Mouse (Mus musculus): Measurements from ENCODE around the gene Cpe.
A peak's percentile ranks its signal among the peaks of the same experiment; 100 is the strongest.

Gene Cpe

DNA sequence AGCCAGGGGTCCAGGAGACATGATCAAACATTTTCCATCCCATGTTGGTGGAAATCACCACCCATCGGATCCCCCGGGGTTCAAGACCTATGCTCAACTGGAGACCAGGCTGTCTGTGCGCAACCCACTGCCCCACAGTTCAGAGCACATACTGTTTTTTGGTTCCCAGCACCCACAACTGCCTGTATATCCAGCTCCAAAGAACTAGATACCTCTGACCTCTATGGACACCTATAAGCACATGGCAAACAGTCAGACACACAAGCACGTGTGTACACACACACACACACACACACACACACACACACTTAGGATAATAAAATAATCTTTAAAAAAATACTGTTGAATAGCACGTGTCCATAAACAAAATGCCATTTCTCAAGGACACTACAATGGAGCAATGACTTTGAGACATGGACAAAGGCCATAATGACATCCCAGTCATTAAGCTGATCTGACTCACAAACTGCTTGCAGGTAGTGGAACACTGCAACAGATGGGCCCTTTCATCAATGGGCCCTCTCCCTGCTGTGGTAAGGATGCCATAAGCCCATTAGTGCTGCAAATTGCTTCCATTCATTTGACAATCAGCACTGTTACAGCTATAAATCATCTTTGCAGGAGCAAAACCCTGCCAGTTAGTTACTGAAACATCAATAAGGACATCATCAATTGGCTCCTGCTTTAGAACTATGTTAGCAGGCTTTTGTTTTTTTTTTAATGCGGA is 63.7 kb downstream of the Cpe start:
- DNase-seq: no peak

DNA sequence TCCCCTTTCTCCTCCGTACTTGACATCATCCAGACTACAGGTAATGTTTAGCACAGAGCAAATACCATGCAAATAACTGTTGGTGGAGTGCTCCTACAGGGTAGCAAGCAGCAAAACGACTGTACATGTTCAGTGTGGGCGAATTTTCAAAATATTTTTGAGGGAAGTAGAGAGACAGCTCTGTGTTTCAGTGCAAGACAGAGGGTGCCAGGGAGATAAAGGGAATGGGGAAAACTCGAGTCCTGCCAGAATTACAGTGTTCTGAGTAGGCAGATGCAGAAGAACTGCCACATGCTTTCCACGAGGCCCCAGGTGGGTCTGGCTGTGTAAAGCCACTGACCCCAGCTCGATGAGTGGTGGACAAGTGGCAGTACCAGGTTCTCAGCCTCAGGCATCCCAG is 64.8 kb downstream of the Cpe start:
- no peak for DNase-seq

DNA sequence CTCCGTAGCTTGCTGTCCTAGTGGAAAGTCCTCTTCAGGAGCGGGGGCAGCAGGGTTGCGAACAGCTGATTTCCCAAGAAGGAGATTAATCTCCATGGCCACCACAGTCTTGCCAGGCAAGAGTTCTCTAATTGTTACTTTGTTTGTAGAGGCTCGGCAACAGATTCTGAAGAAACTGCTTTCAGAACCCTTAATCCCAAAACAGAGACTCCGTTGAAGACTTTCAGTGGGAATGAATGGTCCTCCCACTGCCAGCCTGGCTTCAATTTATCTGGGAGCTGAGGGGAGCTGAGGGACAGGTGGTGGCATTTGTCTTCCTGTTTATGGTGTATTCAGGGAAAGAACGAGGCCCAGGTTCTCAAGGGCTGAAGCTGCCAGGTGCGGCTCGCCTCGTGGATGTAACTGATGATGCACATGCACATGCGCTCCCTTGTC is 68.2 kb downstream of the Cpe start:
- no peak for DNase-seq

DNA sequence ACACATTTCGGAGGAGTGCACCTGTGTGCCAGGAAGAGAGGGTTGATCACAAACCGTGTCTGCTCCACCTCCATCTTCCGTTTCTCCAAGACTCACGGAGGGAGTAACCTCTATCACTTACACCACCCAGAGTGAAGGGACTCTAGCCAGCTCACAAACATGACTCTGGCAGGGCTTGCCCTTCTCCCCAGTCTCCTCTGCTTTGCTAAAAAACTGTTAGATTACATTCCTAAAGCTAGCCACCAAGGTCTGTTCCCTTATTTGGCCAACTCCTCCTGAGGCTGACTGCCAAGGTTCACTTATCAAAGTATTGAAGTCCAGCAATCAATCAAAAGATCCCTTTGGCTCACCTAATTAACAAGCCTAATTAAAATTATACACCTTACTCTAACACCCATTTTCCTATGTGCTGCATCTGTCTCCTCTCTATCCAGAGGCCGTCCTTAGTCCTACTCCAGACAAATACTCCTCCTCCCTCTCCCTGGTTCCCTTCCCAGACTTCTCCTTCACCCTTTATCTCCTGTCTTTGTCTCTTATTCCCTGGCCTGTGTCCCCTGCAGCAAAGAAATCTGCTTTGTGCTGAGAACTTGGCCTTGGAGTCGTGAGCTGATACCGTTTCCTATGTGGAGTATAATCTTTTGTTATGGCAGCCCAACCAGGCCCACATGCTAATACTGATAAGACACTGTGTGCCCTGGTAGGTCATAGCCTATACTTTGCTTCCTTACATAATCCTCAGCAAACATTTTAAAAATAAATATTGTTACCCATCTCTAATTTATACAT is 72.3 kb downstream of the Cpe start:
- no peak for DNase-seq

DNA sequence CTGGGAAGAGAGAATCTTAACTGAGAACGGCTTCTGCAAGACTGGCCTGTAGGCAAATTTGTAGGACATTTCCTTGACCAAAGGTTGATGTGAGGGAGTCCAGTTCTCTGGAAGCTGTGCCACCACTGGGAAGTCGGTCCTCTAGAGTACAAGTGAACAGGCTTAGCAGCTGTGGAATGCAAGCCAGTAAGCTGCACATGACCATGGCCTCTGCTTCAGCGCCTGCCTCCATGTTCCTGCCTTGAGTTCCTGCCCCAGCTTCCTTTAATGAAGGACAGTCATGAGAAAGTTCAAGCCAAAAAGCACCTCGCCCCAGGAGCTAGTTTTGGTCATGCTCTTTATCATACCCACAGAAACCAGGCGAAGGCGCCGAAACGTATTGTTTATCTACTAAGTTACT is 73.2 kb downstream of the Cpe start:
- no peak for DNase-seq

DNA sequence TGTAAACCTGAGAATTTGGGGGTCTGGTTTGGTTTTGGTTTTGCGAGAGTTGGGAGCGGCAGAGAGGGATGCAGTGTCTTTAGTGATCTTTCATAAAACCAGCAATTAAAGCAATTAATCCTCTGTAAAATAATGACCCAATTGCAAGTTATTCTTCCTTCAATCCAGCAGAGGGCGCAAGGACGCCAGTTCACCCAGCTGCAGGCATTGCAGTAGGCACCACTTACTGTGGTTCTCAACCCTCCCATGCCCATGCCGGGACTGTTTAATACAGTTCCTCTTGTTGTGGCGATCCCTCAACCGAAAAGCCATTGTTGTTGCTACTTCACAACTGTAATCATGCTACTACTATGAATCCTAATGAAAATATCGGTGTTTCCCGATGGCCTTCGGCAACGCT is 74.2 kb downstream of the Cpe start:
- peak; percentile 57 for DNase-seq

DNA sequence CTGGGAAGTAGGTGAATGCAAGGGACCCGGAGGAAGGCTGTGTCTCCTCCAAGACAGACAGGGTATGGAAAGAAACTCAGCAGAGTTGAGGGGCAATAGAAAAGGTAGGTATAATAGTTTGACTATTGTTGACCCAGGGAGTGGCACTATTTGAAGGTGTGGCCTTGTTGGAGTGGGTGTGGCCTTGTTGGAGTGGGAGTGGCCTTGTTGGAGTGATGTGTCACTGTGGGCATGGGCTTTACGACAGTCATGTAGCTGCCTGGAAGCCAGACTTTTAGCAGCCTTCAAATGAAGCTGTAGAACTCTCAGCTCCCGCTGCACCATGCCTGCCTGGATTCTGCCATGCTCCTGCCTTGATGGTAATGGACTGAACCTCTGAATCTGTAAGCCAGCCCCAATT is 76.3 kb downstream of the Cpe start:
- no peak for DNase-seq

DNA sequence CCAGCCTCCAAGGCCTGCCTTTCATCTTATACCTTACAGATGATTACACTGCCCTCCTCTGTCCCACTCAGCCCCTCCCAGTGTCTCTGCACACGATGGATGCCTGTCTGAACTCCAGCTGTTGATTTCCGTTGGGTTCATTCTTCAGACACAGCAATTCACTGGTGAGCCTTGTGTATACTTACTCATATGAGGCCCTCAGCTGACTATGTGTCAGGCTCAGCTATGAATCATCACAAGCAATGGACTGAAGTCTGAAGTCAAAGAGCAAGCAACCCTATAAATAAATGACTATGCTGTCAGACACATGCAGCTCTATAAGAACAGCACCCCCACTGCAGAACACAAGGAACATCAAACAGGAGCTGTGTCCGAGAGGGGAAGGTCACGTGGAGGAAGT is 77.4 kb downstream of the Cpe start:
- DNase-seq: no peak

DNA sequence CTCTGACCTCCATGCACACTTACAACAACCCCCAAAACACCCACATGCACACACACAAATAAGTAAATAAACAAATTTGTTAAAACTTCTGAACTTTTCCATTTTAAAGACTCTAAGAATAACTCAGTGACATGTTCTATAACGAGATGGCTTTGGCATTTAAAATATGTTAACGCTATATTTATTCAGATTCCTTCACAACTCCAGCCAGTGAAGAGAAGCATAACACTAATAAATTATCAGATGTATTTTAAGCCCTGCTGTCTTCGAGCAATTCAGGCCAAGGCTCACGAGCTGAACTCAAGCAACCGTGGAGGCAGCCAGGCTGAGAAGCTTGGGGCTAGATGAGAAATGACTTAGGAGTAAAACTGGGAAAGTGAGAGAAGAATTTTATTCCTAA is 79.2 kb downstream of the Cpe start:
- no peak for DNase-seq

DNA sequence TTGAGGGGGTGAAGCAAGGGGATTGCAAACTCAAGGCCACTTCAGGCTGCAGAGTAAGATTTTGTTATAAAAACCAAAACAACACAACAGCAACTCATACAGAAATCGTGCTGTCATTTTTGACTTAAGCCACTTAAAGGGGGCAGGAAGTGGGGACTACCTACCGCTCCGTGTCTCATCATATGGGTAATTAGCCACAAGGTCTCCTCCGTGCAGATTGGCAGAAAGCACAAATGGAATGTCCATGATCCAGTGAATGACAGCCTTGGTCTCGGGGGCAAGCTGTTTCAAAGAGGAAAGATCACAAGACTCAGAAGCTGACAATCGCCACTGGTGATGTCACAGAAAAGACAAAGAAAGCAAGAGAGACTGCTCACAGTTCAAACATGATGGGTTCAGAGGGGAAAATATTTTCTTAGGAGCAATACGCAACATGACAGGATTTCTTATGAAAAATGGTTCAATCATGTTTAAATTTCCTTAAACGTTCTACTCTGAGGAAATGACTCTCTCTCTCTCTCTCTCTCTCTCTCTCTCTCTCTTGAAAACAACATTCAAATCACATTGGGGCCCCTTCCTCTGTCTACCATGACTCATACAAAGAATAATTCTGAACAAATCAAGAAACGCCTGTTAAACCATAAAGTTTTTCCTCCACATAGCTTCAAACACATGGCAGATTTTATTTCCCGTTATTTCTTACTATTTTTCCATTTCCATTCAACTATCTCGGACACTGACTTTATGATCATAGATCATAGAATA is 81.5 kb downstream of the Cpe start:
- no peak for DNase-seq

DNA sequence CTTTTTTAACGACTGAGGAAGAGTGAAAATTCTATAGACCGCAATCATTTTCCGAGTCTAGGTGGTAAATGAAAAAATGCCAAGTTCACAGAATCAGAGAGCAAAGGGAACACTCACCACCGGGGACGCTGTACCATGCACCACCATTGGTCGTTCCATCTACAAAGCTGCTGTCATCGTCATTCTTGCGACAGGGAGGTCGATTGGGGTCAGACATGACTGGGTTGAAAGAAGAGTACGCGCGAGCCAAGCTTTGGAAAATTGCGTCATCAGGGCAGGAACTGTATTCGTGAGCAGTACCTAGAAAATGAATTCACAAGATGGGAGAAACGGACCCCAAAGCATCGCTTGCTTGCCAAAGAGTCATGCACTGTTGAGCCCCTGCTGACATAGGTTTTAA is 83.9 kb downstream of the Cpe start:
- DNase-seq: no peak

DNA sequence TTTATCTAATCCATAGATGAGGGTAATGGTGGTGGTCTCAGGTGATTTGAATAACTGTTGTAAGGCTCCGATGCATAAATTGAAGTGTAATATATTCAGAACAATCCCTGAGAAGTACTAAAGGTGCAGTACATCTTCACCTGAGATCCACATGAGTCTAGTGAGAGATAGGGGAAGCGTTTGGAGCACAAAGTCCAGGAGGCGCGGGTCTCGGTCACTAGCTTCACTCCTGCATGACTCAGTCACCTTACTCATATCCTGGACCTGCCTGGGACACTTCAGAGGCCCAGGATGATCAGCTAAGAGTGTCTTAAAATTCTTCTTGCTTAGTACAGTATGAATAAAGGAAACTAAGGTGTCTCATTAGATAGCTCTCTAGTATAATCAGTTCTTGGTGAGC is 86.8 kb downstream of the Cpe start:
- no peak for DNase-seq

DNA sequence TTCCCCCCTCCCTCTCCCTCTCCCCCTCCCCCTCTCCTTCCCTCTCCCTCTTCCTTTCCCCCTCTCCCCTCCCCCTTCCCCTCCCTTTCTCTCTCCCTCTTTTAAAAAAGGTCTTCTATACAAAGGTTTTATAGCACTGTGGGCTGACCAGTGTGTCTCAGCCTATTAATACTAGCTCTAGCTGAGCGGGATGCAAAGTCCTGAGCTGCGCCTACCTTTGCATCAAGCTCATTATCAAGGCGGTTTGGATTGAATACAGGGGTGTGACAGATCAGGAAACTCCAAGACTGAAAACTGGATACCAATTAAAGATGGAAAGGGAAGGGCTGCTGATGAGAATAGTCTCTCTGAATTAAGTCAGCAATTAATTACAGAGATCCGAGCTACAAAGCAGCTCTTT is 94.6 kb downstream of the Cpe start:
- no peak for DNase-seq

DNA sequence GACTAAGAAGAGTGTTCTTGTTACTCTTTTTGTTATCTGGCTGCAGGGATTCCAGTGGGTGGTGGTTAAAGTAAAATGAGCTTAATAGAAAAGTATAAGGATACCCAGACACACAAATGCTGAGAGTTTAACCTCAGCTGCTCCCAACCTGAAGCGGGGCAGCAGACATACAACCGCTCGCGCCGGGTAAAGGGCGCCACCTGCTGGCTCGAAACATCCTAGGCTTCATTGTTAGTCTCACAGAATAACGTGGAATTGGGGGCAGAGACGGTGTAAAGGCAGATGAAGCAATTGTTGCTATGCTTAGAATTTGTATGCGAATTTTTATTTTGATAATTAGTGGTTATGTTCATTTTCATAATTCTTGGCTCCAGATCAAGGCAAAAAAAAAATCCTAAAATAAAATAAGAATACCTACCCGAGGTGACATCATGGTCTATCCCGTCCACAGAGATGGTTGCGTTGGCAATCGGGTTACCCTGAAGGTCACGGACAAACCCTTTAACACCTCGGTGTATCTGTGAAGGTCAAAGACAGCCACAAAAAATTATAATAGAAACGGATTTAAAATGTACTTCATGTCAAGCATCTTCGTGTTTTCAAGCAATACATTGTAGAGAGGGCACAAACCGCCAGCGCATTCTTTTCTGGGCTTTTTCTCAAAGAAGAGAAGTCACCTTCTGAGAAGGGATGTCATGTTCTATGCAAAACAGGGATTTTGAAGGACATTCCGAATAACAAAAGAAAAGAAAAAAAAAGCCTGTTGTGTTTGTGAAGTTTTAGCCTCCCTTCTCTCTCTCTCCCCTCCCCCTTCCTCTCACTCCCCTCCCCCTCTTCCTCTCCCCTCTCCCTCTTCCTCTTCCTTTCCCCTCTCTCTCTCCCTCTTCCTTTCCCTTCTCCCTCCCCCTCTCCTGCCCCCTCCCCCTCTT is 95.5 kb downstream of the Cpe start:
- DNase-seq: peak; percentile 79

DNA sequence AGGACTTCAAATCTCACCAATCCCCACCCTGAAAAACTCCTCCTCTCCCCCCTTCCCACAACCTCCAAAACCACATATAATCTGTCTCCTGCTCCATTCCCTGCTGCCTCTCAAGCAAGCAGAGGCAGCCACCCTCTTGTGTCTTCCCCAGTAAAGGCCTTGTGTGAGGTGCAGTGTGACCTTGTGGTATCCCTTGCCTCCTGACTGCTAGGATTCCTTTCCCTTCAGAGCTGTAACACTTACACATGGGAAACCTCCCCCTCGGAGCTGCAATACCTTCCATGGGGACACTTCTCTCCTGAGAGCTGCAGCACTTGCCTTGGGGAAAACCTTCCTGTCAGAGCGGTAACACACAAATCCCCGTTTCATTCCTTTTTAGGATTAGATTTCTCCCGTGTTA is 96.5 kb downstream of the Cpe start:
- no peak for DNase-seq

DNA sequence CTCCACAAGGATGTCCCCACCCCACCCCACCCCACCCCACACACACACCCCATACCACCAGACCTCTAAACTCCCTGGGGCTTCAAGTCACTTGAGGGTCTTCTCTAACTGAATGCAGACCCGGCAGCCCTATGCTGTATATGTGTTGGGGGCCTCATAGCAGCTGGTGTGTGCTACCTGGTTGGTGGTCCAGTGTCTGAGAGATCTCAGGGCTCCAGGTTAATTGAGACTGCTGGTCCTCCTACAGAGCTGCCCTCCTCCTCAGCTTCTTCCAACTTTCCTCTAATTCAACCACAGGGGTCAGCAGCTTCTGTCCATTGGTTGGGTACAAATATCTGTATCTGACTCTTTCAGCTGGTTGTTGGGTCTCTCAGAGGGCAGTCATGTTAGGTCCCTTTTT is 102.4 kb downstream of the Cpe start:
- DNase-seq: no peak

DNA sequence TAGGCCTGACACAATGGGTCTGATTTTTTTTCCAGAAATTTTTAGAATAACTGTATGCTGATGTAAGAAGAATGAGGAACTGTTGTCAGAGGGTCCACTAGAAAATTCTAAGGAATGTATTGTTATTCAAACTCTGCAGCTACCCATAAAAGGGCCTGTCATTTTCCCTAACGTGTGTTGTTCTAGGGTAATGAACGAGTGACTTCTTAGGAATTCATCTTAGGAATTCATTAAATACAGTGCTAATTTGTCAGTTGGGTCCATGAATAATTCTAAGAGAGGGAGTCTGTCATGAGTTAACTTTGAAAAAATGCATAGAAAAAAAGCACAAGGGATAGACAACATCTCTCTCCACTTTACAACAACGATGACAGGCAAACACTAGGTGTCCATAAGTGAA is 110.0 kb downstream of the Cpe start:
- DNase-seq: no peak

DNA sequence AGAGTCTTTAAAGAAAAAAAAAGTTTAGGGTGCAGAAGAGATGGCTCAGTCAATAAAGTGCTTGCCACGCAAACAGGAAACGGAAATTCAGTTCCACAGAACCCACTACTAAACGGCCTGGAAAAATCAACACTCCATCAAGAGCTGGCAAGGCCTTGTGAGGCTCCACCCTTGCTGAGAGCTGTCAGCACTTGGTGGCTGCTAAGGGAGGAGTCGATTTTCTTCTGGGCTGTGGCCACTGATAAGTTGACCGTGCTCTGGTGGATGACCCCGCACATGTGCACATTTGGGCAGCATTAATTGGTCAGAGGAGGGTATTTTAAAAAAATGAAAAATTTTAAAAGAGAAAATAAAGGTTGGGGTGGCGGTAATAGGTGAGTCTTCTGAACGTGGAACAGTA is 114.6 kb downstream of the Cpe start:
- DNase-seq: no peak

DNA sequence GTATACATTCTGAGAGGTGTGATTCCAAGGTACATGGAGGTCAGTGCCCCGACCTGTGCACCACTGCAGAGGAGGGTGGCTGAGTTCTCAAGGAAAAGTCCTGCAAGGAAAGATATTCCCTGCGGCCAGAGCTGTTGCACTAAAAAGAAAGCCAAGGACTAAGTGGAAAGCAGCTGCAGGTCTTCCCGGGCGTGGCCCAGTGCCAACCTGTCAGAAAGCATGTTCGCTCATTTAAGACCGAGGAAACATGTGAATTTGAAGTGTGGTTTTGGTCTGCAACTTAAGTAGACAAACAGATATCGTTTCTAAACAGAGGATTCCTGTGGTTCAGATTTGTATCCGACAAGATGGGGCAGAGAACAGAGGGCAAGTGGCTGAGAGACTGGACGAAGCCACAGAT is 117.9 kb downstream of the Cpe start:
- peak; percentile 50 for DNase-seq

DNA sequence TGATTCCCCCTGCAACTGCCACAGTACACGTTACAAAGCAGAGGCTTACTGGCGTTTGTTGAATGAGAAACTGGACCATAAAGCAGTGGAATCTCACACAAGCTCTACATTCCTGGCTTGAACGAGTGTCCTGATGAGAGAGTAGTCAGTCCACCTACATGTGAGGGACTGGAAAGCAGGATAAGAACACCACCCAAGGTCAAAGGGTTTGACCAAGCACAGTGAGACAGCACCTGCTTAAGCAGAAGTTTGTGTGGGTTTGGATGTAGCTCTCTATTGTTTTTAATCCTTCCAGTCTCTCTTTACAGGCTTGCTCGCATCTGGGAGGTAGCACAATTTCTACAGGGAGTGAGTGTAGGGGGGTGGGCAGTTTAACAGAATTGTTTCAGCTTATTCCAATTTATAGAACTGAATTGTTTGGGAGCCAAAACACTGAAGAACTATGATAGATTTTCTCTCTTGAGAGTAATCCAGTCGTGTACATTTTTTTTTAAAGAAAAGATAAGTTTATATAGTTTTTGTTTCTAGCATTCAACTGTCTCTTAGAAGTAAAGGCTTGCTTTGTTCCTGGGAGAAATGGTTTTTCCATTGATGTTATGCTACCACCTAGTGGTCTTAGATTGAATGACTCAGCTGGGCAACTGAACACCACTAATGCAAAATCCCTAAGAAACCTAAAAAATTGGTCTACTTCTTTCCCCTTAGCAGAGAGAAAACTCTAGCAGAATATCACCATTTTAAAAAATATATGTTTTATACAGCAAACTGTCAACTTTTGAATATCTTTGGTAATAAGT is 144.6 kb downstream of the Cpe start:
- DNase-seq: peak; percentile 51

DNA sequence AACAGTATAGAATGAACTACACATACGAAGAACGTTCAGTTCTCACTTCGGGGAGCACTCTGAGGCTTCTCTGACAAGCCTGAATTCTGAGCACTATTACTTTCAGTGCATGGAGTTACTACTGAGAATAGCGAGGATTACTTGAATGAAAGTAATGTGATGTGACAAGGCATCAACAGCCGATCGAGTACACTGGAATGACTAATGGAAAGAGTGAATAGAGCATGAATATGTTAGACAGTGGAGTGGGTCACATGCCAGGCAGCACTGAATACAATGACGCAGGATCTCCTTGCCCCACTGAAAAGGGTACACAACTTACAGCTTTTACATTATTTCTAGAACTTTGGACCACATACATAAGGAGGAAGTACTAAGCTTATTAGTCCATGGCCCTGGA is 149.4 kb downstream of the Cpe start:
- DNase-seq: no peak

All from kidney, postnatal 14 days (tissue).